Mouse (Mus musculus) kidney, embryonic 16.5 days (tissue): ENCODE data around the gene Ppm1g. TPM values are rescaled to one million over a fixed set of nuclear protein-coding genes. Genes with fewer than 3 reads are reported as not detected.

ENCODE experiments used
- ATAC-seq: fragments of 200-750 bp; cut with Nextera tagmentation; 2 replicates; pipeline ENCODE4 v1.8.0; 2017; ENCODE audit warnings: moderate TSS enrichment; ENCODE audit not compliant: low FRiP score, low TSS enrichment
- H3K27ac ChIP-seq: fragments of 300-500 bp; sonication (generic); 2 replicates; pipeline ENCODE4 v1.5.1; 2014; ENCODE audit warnings: low read length
- H3K27me3 ChIP-seq: fragments of 300-500 bp; sonication (generic); 2 replicates; pipeline ENCODE4 v1.6.1; 2014; ENCODE audit warnings: low read length, control low read depth, mixed read lengths; ENCODE audit not compliant: insufficient read depth
- H3K36me3 ChIP-seq: fragments of 300-500 bp; sonication (generic); 2 replicates; pipeline ENCODE4 v1.6.1; 2014; ENCODE audit warnings: low read length, control low read depth, mixed read lengths; ENCODE audit not compliant: insufficient read depth
- H3K4me1 ChIP-seq: fragments of 300-500 bp; sonication (generic); 2 replicates; pipeline ENCODE4 v1.6.1; 2014; ENCODE audit warnings: low read length, control low read depth, mixed read lengths; ENCODE audit not compliant: insufficient read depth
- H3K4me2 ChIP-seq: fragments of 300-500 bp; sonication (generic); replicated peaks from 2 replicates; pipeline ENCODE4 v1.6.1; 2014; ENCODE audit warnings: low read depth, low read length
- H3K4me3 ChIP-seq: fragments of 300-500 bp; sonication (generic); 2 replicates; pipeline ENCODE4 v1.5.1; 2014; ENCODE audit warnings: mild to moderate bottlenecking, low read length
- H3K9ac ChIP-seq: fragments of 300-500 bp; sonication (generic); replicated peaks from 2 replicates; pipeline ENCODE4 v1.6.1; 2014; ENCODE audit warnings: low read length
- H3K9me3 ChIP-seq: fragments of 300-500 bp; sonication (generic); 2 replicates; pipeline ENCODE4 v1.6.1; 2016; ENCODE audit warnings: low read length, control low read depth
- WGBS: fragments of 180-500 bp; shearing (Covaris S2); extraction: QIAGEN DNeasy Blood & Tissue Kit; methylation state at CpG from one replicate; pipeline ENCODE4 v1.1.7; 2014; 5-methylcytosine and 5-hydroxymethylcytosine counted together
- polyA plus RNA-seq: library from polyadenylated mRNA; unstranded; fragments of >200 nt; fragmentation: Nextera tagmentation; extraction: Ambion mirVana; gene quantifications from 2 replicates; pipeline ENCODE4 v1.2.1, GENCODE M21; 2015

The Ppm1g gene
- polyA plus RNA-seq, 1 experiment from 2014 or later = 138 TPM

- WGBS = under 1% methylated on average over 53 of the region's 53 CpGs
- Histone ChIP-seq H3K9ac (peak within 1 kb of the TSS; percentile 84), H3K27ac (peak within 1 kb of the TSS; percentile 93), H3K27me3 (no peaks in the 10 kb centered on the region), H3K9me3 (peaks cover 6% of the 10 kb centered on the region), H3K4me3 (peak within 1 kb of the TSS; percentile 75), H3K4me1 (peaks cover 21% of the 10 kb centered on the region), H3K36me3 (peaks cover 73% of the 10 kb centered on the region), H3K4me2 (peak within 1 kb of the TSS; percentile 87)
- peak; percentile 98 for ATAC-seq
Observed at GRCm38 (mm10) chr5:31201742-31202590, 18.5 kb downstream of the Ppm1g start, which contains the start of gene Zfp513. TSS of gene Zfp513 (minus strand) at chr5:31202303.

- H3K27ac ChIP-seq = peak overlapping the region; percentile 80
- peak overlapping the region; percentile 87 for H3K4me2 ChIP-seq
- peak overlapping the region; percentile 84 for H3K9ac ChIP-seq
- H3K4me1 ChIP-seq = peaks cover 21% of the 10 kb centered on the region
- peaks cover 78% of the 10 kb centered on the region for H3K36me3 ChIP-seq
- H3K9me3 ChIP-seq = peaks cover 6% of the 10 kb centered on the region
- no peaks in the 10 kb centered on the region for H3K27me3 ChIP-seq
- ATAC-seq = no peak
- peak overlapping the region; percentile 75 for H3K4me3 ChIP-seq
- 13% methylated on average over 13 of the region's 13 CpGs for WGBS
Observed at GRCm38 (mm10) chr5:31201042-31201741, 19.3 kb downstream of the Ppm1g start.

GRCm38 (mm10) chr5:31200327-31200768 lies 20.1 kb downstream of the Ppm1g start:
- no peak overlapping the region for H3K27ac ChIP-seq
- peak overlapping the region; percentile 87; the same call in 1 of the 2 replicates for H3K4me2 ChIP-seq
- H3K9ac ChIP-seq = no peak overlapping the region
- no peaks in the 10 kb centered on the region for H3K27me3 ChIP-seq
- no peak overlapping the region for H3K4me3 ChIP-seq
- 83% methylated on average over 27 of the region's 27 CpGs for WGBS
- H3K4me1 ChIP-seq = peaks cover 21% of the 10 kb centered on the region
- ATAC-seq = no peak
- peaks cover 6% of the 10 kb centered on the region for H3K9me3 ChIP-seq
- peaks cover 78% of the 10 kb centered on the region for H3K36me3 ChIP-seq

- H3K4me1 ChIP-seq = peaks cover 21% of the 10 kb centered on the region
- no peak overlapping the region for H3K27ac ChIP-seq
Observed at GRCm38 (mm10) chr5:31199893-31200292, 20.6 kb downstream of the Ppm1g start.

GRCm38 (mm10) chr5:31199321-31199892 lies 21.1 kb downstream of the Ppm1g start:
- Histone ChIP-seq H3K27me3 (no peaks in the 10 kb centered on the region), H3K27ac (no peak overlapping the region), H3K4me3 (no peak overlapping the region), H3K9me3 (peaks cover 6% of the 10 kb centered on the region), H3K9ac (peak overlapping the region; percentile 17; the same call in 1 of the 2 replicates), H3K4me2 (no peak overlapping the region), H3K4me1 (peaks cover 21% of the 10 kb centered on the region), H3K36me3 (peaks cover 75% of the 10 kb centered on the region)
- no peak for ATAC-seq
- 93% methylated on average over 19 of the region's 19 CpGs for WGBS

More at GRCm38 (mm10) chr5:31199893-31200292, 20.6 kb downstream of the Ppm1g start:
- ATAC-seq = no peak
- Histone ChIP-seq H3K4me2 (no peak overlapping the region), H3K9me3 (peaks cover 6% of the 10 kb centered on the region), H3K9ac (peak overlapping the region; percentile 17; the same call in 1 of the 2 replicates), H3K36me3 (peaks cover 76% of the 10 kb centered on the region), H3K27me3 (no peaks in the 10 kb centered on the region), H3K4me3 (no peak overlapping the region)
- WGBS = 67% methylated on average over 9 of the region's 9 CpGs

- H3K4me1 ChIP-seq = peaks cover 27% of the 10 kb centered on the region
- ATAC-seq = no peak
- no peak overlapping the region for H3K27ac ChIP-seq
- peaks cover 68% of the 10 kb centered on the region for H3K36me3 ChIP-seq
- H3K9ac ChIP-seq = no peak overlapping the region
- H3K4me3 ChIP-seq = no peak overlapping the region
- WGBS = 81% methylated on average over 5 of the region's 5 CpGs
- H3K9me3 ChIP-seq = peaks cover 6% of the 10 kb centered on the region
- no peak overlapping the region for H3K4me2 ChIP-seq
- H3K27me3 ChIP-seq = no peaks in the 10 kb centered on the region
Observed at GRCm38 (mm10) chr5:31198616-31199320, 21.7 kb downstream of the Ppm1g start.

GRCm38 (mm10) chr5:31198170-31198569 lies 22.3 kb downstream of the Ppm1g start:
- H3K4me1 ChIP-seq = peaks cover 29% of the 10 kb centered on the region
- H3K27me3 ChIP-seq = no peaks in the 10 kb centered on the region
- WGBS = 73% methylated on average over 9 of the region's 9 CpGs
- no peak overlapping the region for H3K4me3 ChIP-seq
- ATAC-seq = no peak
- peaks cover 63% of the 10 kb centered on the region for H3K36me3 ChIP-seq
- H3K4me2 ChIP-seq = no peak overlapping the region
- no peak overlapping the region for H3K9ac ChIP-seq
- H3K27ac ChIP-seq = no peak overlapping the region
- H3K9me3 ChIP-seq = peaks cover 6% of the 10 kb centered on the region

GRCm38 (mm10) chr5:31197072-31197471 lies 23.4 kb downstream of the Ppm1g start:
- 94% methylated on average over 12 of the region's 12 CpGs for WGBS
- ATAC-seq = no peak
- H3K27ac ChIP-seq = no peak overlapping the region
- H3K9ac ChIP-seq = no peak overlapping the region
- no peak overlapping the region for H3K4me2 ChIP-seq
- peaks cover 56% of the 10 kb centered on the region for H3K36me3 ChIP-seq
- peaks cover 26% of the 10 kb centered on the region for H3K4me1 ChIP-seq
- H3K27me3 ChIP-seq = no peaks in the 10 kb centered on the region
- no peak overlapping the region for H3K4me3 ChIP-seq
- H3K9me3 ChIP-seq = peaks cover 6% of the 10 kb centered on the region

- H3K27ac ChIP-seq = no peak overlapping the region
- no peak for ATAC-seq
- H3K27me3 ChIP-seq = no peaks in the 10 kb centered on the region
- peaks cover 31% of the 10 kb centered on the region for H3K4me1 ChIP-seq
- H3K4me2 ChIP-seq = no peak overlapping the region
- 90% methylated on average over 10 of the region's 10 CpGs for WGBS
- H3K4me3 ChIP-seq = no peak overlapping the region
- no peak overlapping the region for H3K9ac ChIP-seq
- peaks cover 6% of the 10 kb centered on the region for H3K9me3 ChIP-seq
- H3K36me3 ChIP-seq = peaks cover 56% of the 10 kb centered on the region
Observed at GRCm38 (mm10) chr5:31196207-31196606, 24.3 kb downstream of the Ppm1g start.
